Mouse (Mus musculus): ENCODE data around the gene Olfr1418. TPM values are rescaled to one million over a fixed set of nuclear protein-coding genes. Genes with fewer than 3 reads are reported as not detected.
A peak's percentile ranks its signal among the peaks of the same experiment; 100 is the strongest.
"Not testable (repeated sequence)": the region's sequence is repeated elsewhere in the genome, so short reads cannot be mapped to it uniquely, and the experiment has no call there.

Olfr1418 gene
- polyA plus RNA-seq (2012; rRNA removed): not detected in 2 replicates

GRCm38 (mm10) chr19:11860966-11861365 lies at the start of gene Olfr1418:
Gene Olfr1418, minus strand, starts transcription at chr19:11861066.
- Histone ChIP-seq H3K27me3 (ENCODE audit: control insufficient read depth, insufficient read depth, low read length) (no peaks in the 10 kb centered on the region), H3K4me3 (ENCODE audit: control insufficient read depth, low read depth, low read length) (no peak within 1 kb of the TSS), H3K4me1 (ENCODE audit: control insufficient read depth, insufficient read depth, low read length) (no peaks in the 10 kb centered on the region), H3K27ac (ENCODE audit: control insufficient read depth, insufficient read depth, low read depth, low read length) (no peak within 1 kb of the TSS), H3K36me3 (ENCODE audit: control insufficient read depth, insufficient read depth, low read length) (no peaks in the 10 kb centered on the region)
- TF ChIP-seq CTCF (IDR thresholded peaks at IDR 0.05; ENCODE audit: control insufficient read depth, insufficient read depth, insufficient replicate concordance, low read depth, low read length) (no peak), POLR2A (IDR thresholded peaks at IDR 0.05; ENCODE audit: control insufficient read depth, low read depth, low read length) (no peak)

DNA sequence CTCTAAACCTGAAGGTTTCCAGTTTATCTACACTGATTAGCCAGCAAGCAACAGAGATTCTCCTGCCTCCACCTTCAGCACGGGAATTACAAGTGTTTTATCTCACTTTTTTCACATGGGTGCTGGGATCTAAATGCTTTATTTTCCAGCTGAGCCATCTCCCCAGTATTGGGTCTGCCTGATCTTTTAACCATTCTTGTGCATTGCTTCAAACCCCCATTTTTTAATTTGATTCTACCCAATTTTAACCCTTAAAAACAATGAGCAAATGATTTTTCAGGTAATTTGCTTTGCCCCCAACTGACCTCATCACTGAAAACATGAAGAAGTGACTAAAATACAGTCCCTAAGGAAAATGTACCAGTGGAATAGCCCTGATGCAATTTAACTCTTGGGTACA lies 25.4 kb upstream of the Olfr1418 start, which contains the start of gene Olfr1420:
TSS of gene Olfr1420 (plus strand) at position 301 of the 400 bp plus-strand sequence.
- Histone ChIP-seq H3K36me3 (ENCODE audit: control insufficient read depth, insufficient read depth, low read length) (no peaks in the 10 kb centered on the region), H3K4me1 (ENCODE audit: control insufficient read depth, insufficient read depth, low read length) (no peaks in the 10 kb centered on the region), H3K27ac (ENCODE audit: control insufficient read depth, insufficient read depth, low read depth, low read length) (no peak within 1 kb of the TSS), H3K27me3 (ENCODE audit: control insufficient read depth, insufficient read depth, low read length) (no peaks in the 10 kb centered on the region), H3K4me3 (ENCODE audit: control insufficient read depth, low read depth, low read length) (no peak within 1 kb of the TSS)
- TF ChIP-seq POLR2A (IDR thresholded peaks at IDR 0.05; ENCODE audit: control insufficient read depth, low read depth, low read length) (no peak), CTCF (IDR thresholded peaks at IDR 0.05; ENCODE audit: control insufficient read depth, insufficient read depth, insufficient replicate concordance, low read depth, low read length) (no peak)

GRCm38 (mm10) chr19:11878404-11878803 lies 17.5 kb upstream of the Olfr1418 start:
- H3K4me3 ChIP-seq (ENCODE audit: control insufficient read depth, low read depth, low read length): peak overlapping the region; percentile 61
- H3K27ac ChIP-seq (ENCODE audit: control insufficient read depth, insufficient read depth, low read depth, low read length); H3K27me3 ChIP-seq (ENCODE audit: control insufficient read depth, insufficient read depth, low read length): not testable (repeated sequence)

GRCm38 (mm10) chr19:11875006-11875405 lies 14.1 kb upstream of the Olfr1418 start, which contains the start of gene Olfr1419:
Gene Olfr1419, minus strand, starts transcription at chr19:11875106.
- H3K4me3 ChIP-seq (ENCODE audit: control insufficient read depth, low read depth, low read length): no peak within 1 kb of the TSS
- TF ChIP-seq CTCF (IDR thresholded peaks at IDR 0.05; ENCODE audit: control insufficient read depth, insufficient read depth, insufficient replicate concordance, low read depth, low read length) (no peak), POLR2A (IDR thresholded peaks at IDR 0.05; ENCODE audit: control insufficient read depth, low read depth, low read length) (no peak)
- H3K27ac ChIP-seq (ENCODE audit: control insufficient read depth, insufficient read depth, low read depth, low read length): no peak within 1 kb of the TSS
- peaks cover 3% of the 10 kb centered on the region; the same call in 1 of the 2 replicates for H3K4me1 ChIP-seq (ENCODE audit: control insufficient read depth, insufficient read depth, low read length)
- H3K27me3 ChIP-seq (ENCODE audit: control insufficient read depth, insufficient read depth, low read length): no peaks in the 10 kb centered on the region
- H3K36me3 ChIP-seq (ENCODE audit: control insufficient read depth, insufficient read depth, low read length): no peaks in the 10 kb centered on the region

More at GRCm38 (mm10) chr19:11878404-11878803, 17.5 kb upstream of the Olfr1418 start:
- not testable (repeated sequence) for H3K36me3 ChIP-seq (ENCODE audit: control insufficient read depth, insufficient read depth, low read length); H3K4me1 ChIP-seq (ENCODE audit: control insufficient read depth, insufficient read depth, low read length)

DNA sequence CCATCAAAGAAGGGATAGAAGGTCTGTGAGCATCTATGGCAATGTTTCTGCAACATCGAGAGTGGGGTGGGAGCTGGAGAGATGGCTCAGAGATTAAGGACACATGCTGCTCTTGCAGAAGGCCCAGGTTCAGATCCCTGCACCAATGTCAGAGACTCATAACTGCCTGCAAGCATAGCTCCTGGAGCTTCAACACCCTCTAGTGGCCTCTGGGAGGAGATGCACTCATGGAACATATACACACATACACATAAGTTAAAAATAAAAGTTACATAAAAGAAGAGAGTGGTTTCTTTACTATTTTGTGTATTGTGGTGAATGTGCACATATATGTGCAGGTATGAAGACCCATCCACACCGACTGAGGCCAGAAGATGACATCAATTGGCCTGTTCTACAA lies 7.0 kb upstream of the Olfr1418 start:
- peak; percentile 6; the same call in 1 of the 2 replicates for TF ChIP-seq CTCF (IDR thresholded peaks at IDR 0.05; ENCODE audit: control insufficient read depth, insufficient read depth, insufficient replicate concordance, low read depth, low read length)
- no peak for TF ChIP-seq POLR2A (IDR thresholded peaks at IDR 0.05; ENCODE audit: control insufficient read depth, low read depth, low read length)
- Histone ChIP-seq H3K4me1 (ENCODE audit: control insufficient read depth, insufficient read depth, low read length) (peaks cover 3% of the 10 kb centered on the region), H3K36me3 (ENCODE audit: control insufficient read depth, insufficient read depth, low read length) (no peaks in the 10 kb centered on the region), H3K27me3 (ENCODE audit: control insufficient read depth, insufficient read depth, low read length) (no peaks in the 10 kb centered on the region), H3K4me3 (ENCODE audit: control insufficient read depth, low read depth, low read length) (no peak overlapping the region), H3K27ac (ENCODE audit: control insufficient read depth, insufficient read depth, low read depth, low read length) (no peak overlapping the region)

GRCm38 (mm10) chr19:11856506-11856905 lies 4.4 kb downstream of the Olfr1418 start:
- no peaks in the 10 kb centered on the region for H3K36me3 ChIP-seq (ENCODE audit: control insufficient read depth, insufficient read depth, low read length)
- TF ChIP-seq POLR2A (IDR thresholded peaks at IDR 0.05; ENCODE audit: control insufficient read depth, low read depth, low read length) (no peak), CTCF (IDR thresholded peaks at IDR 0.05; ENCODE audit: control insufficient read depth, insufficient read depth, insufficient replicate concordance, low read depth, low read length) (no peak)
- H3K4me3 ChIP-seq (ENCODE audit: control insufficient read depth, low read depth, low read length): no peak overlapping the region
- H3K27me3 ChIP-seq (ENCODE audit: control insufficient read depth, insufficient read depth, low read length): no peaks in the 10 kb centered on the region
- no peak overlapping the region for H3K27ac ChIP-seq (ENCODE audit: control insufficient read depth, insufficient read depth, low read depth, low read length)
- H3K4me1 ChIP-seq (ENCODE audit: control insufficient read depth, insufficient read depth, low read length): no peaks in the 10 kb centered on the region

GRCm38 (mm10) chr19:11854821-11855220 lies 6.0 kb downstream of the Olfr1418 start:
- Histone ChIP-seq H3K4me1 (ENCODE audit: control insufficient read depth, insufficient read depth, low read length) (no peaks in the 10 kb centered on the region), H3K36me3 (ENCODE audit: control insufficient read depth, insufficient read depth, low read length) (no peaks in the 10 kb centered on the region), H3K4me3 (ENCODE audit: control insufficient read depth, low read depth, low read length) (no peak overlapping the region), H3K27ac (ENCODE audit: control insufficient read depth, insufficient read depth, low read depth, low read length) (no peak overlapping the region), H3K27me3 (ENCODE audit: control insufficient read depth, insufficient read depth, low read length) (no peaks in the 10 kb centered on the region)
- no peak for TF ChIP-seq POLR2A (IDR thresholded peaks at IDR 0.05; ENCODE audit: control insufficient read depth, low read depth, low read length)
- TF ChIP-seq CTCF (IDR thresholded peaks at IDR 0.05; ENCODE audit: control insufficient read depth, insufficient read depth, insufficient replicate concordance, low read depth, low read length): no peak

DNA sequence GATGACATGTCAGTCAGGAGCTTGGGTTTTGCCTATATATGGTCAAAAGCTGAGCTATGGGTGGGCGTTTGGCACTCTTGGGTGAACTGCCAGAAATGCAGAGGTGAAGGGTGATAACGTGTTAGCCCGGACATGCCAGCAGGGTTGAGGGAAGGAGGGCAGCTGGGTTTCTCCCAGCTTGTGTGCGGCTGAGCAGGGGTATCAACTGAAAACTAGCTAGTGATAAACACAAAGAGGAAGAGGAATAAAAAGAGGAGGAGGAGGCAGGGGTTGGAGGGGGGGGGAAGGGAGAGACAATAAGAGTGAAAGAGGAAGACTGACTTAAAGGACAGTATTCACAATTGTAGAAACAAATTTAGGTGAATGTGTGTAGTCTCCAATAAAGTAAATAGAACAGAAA lies 8.2 kb downstream of the Olfr1418 start:
- TF ChIP-seq CTCF (IDR thresholded peaks at IDR 0.05; ENCODE audit: control insufficient read depth, insufficient read depth, insufficient replicate concordance, low read depth, low read length) (no peak), POLR2A (IDR thresholded peaks at IDR 0.05; ENCODE audit: control insufficient read depth, low read depth, low read length) (no peak)
- Histone ChIP-seq H3K36me3 (ENCODE audit: control insufficient read depth, insufficient read depth, low read length) (no peaks in the 10 kb centered on the region), H3K4me3 (ENCODE audit: control insufficient read depth, low read depth, low read length) (no peak overlapping the region), H3K4me1 (ENCODE audit: control insufficient read depth, insufficient read depth, low read length) (no peaks in the 10 kb centered on the region), H3K27ac (ENCODE audit: control insufficient read depth, insufficient read depth, low read depth, low read length) (no peak overlapping the region), H3K27me3 (ENCODE audit: control insufficient read depth, insufficient read depth, low read length) (no peaks in the 10 kb centered on the region)

All from testis, adult 2 months (tissue).